Comparison of ENCODE assay signal across 7 mouse cellular contexts in the genomic region with DNA sequence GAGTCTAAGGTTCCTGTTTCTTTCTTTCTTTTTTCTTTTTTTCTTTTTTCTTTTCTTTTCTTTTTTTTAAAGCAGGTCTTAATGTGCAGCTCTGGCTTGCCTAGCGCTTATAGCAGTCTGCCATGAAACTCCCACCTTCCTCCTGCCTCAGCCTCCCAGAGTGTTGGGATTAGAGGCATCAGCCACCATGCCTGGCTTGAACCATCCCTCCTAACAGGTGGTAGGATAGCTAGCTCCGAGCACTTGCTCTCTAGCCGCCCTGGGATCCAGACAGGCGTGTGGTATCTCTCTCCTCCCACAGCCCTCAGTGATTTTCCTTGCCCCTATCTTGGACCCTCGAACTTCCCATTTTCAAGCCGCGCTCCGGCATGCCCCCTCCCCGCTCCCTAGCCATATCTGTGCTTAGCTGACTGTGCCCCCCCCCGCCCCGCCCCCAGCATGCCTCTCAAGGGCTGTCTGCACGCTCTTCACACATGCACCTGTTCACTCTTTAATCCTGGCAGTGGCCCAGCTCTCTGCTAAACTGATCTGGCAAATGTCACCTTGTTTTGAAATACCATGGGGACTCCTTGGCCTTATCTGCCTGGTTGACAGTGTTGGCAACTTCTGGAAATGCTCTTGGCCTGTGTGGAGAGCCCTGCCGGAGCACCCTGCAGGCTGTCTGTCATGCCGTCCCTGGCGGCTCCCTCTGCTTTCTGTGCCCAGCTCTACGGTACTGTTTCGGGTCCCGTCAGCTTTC. TPM values are rescaled to one million over a fixed set of nuclear protein-coding genes. Genes with fewer than 3 reads are reported as not detected.
DNase-seq lines count a peak whose midpoint lies in the region; ATAC-seq lines count a peak whose summit lies in the region.

No protein-coding gene starts in this region.

- peak overlapping the region; percentile 31; the same call in 1 of the 2 replicates for H3K27ac ChIP-seq in forebrain, embryonic 16.5 days (ENCODE audit: low read length)
- H3K27ac ChIP-seq in intestine, embryonic 15.5 days = no peak overlapping the region

- H3K9ac ChIP-seq in forebrain, embryonic 16.5 days (replicated peaks; ENCODE audit: low read depth, low read length) = no peak overlapping the region
- no peak overlapping the region for H3K9ac ChIP-seq in intestine, embryonic 15.5 days

- peak overlapping the region; percentile 6; the same call in 1 of the 2 replicates for H3K4me2 ChIP-seq in forebrain, embryonic 16.5 days (ENCODE audit: low read length)
- 0 out of 2 replicates have a peak overlapping the region, but pooled peaks have one; percentile 3 for H3K4me2 ChIP-seq in intestine, embryonic 15.5 days (replicated peaks)

- H3K27me3 ChIP-seq in forebrain, embryonic 16.5 days (replicated peaks; ENCODE audit: control insufficient read depth, insufficient read depth, low read length) = no peaks in the 10 kb centered on the region
- no peaks in the 10 kb centered on the region; the same call in 1 of the 2 replicates for H3K27me3 ChIP-seq in intestine, embryonic 15.5 days (replicated peaks)

- peak; percentile 76 for ATAC-seq in forebrain, embryonic 16.5 days
- ATAC-seq in intestine, embryonic 15.5 days = peak; percentile 56

- H3K4me1 ChIP-seq in forebrain, embryonic 16.5 days (replicated peaks; ENCODE audit: control insufficient read depth, insufficient read depth, low read length) = peaks cover 32% of the 10 kb centered on the region
- H3K4me1 ChIP-seq in intestine, embryonic 15.5 days (replicated peaks) = peaks cover 15% of the 10 kb centered on the region

- peaks cover 2% of the 10 kb centered on the region; the same call in 1 of the 2 replicates for H3K36me3 ChIP-seq in forebrain, embryonic 16.5 days (ENCODE audit: control insufficient read depth, insufficient read depth)
- H3K36me3 ChIP-seq in intestine, embryonic 15.5 days = no peaks in the 10 kb centered on the region; the same call in 1 of the 2 replicates

- peak; percentile 5 for DNase-seq in thymus, postnatal 14 days
- DNase-seq in thymus, postnatal 25 days = no peak
- peak; percentile 39 to 62 for DNase-seq in lung, postnatal 4 days
- DNase-seq in ovary, postnatal 10 days (ENCODE audit: low spot score) = no peak
- DNase-seq in urinary bladder, postnatal 4 days (ENCODE audit: low spot score in 2 of 2) = no peak

- WGBS in forebrain, embryonic 16.5 days = 13% methylated on average over 18 of the region's 18 CpGs
- WGBS in intestine, embryonic 15.5 days = 18% methylated on average over 18 of the region's 18 CpGs

- H3K9me3 ChIP-seq in forebrain, embryonic 16.5 days (ENCODE audit: control insufficient read depth, low read length) = no peaks in the 10 kb centered on the region
- H3K9me3 ChIP-seq in intestine, embryonic 15.5 days = no peaks in the 10 kb centered on the region

- no peak overlapping the region for H3K4me3 ChIP-seq in forebrain, embryonic 16.5 days (replicated peaks; ENCODE audit: low read length)
- no peak overlapping the region for H3K4me3 ChIP-seq in intestine, embryonic 15.5 days (replicated peaks)

RNA-seq across cellular contexts. Expression of a gene that starts 7.1 kb away (rescaled TPM):
- polyA plus RNA-seq in forebrain, embryonic 16.5 days (2015; fragmentation: Nextera tagmentation; extraction: Ambion mirVana) = 792 and 816 TPM in 2 replicates
- polyA plus RNA-seq in intestine, embryonic 15.5 days (2015; fragmentation: Nextera tagmentation; extraction: Ambion mirVana) = 103 and 109 TPM in 2 replicates

RNA-seq across cellular contexts. Expression of a gene that starts 18.4 kb away (rescaled TPM):
- 132 and 147 TPM in 2 replicates for polyA plus RNA-seq in forebrain, embryonic 16.5 days (2015; fragmentation: Nextera tagmentation; extraction: Ambion mirVana)
- polyA plus RNA-seq in intestine, embryonic 15.5 days (2015; fragmentation: Nextera tagmentation; extraction: Ambion mirVana) = 187 and 195 TPM in 2 replicates

RNA-seq across cellular contexts. Expression of a gene that starts 31.0 kb away (rescaled TPM):
- polyA plus RNA-seq in forebrain, embryonic 16.5 days (2015; fragmentation: Nextera tagmentation; extraction: Ambion mirVana) = 4.1 and 4.3 TPM in 2 replicates
- polyA plus RNA-seq in intestine, embryonic 15.5 days (2015; fragmentation: Nextera tagmentation; extraction: Ambion mirVana) = 0.24 and 0.28 TPM in 2 replicates

RNA-seq across cellular contexts. Expression of a gene that starts 34.0 kb away (rescaled TPM):
- polyA plus RNA-seq in forebrain, embryonic 16.5 days (2015; fragmentation: Nextera tagmentation; extraction: Ambion mirVana) = 3.1 and 4.6 TPM in 2 replicates
- 3.1 and 3.6 TPM in 2 replicates for polyA plus RNA-seq in intestine, embryonic 15.5 days (2015; fragmentation: Nextera tagmentation; extraction: Ambion mirVana)

RNA-seq across cellular contexts. Expression of a gene that starts 41.4 kb away (rescaled TPM):
- 67.3 and 70.6 TPM in 2 replicates for polyA plus RNA-seq in forebrain, embryonic 16.5 days (2015; fragmentation: Nextera tagmentation; extraction: Ambion mirVana)
- 50.9 and 51.0 TPM in 2 replicates for polyA plus RNA-seq in intestine, embryonic 15.5 days (2015; fragmentation: Nextera tagmentation; extraction: Ambion mirVana)

Comparison
In these comparisons a context has a peak if more than half of its experiments do, and no peak if none do; other contexts are left out.
1. DNase-seq: peak in thymus, postnatal 14 days (single experiment) and lung, postnatal 4 days (2 of 2); none in thymus, postnatal 25 days (single experiment), ovary, postnatal 10 days (single experiment) and urinary bladder, postnatal 4 days (0 of 2).